Mouse (Mus musculus): ENCODE results near the gene Fxyd2. TPM values are rescaled to one million over a fixed set of nuclear protein-coding genes. Genes with fewer than 3 reads are reported as not detected.

The Fxyd2 gene
- total and polyA plus RNA-seq, 3 experiments, result 5.0 to 11.7 (median 5.2) TPM

DNA sequence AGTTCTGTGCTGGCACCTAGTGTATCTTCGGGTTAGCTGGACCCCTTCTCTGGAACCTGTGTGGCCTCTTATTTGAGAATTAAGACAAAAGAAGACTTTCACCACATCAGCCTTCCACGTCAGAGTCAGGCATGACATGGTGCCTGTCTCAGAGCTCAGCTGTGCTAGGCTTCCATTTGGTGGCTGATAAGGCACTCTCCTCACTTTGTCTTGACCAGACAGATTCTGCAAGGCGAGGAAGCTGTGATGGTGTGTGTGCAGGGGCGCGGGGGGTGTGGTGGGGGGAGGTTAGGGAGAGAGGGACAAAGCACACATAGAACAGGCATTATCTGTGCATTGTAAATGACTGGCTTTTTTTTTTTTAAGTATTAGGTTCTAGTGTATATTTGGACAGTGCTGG is 29.9 kb downstream of the Fxyd2 start:
- DNase-seq, result no peak

DNA sequence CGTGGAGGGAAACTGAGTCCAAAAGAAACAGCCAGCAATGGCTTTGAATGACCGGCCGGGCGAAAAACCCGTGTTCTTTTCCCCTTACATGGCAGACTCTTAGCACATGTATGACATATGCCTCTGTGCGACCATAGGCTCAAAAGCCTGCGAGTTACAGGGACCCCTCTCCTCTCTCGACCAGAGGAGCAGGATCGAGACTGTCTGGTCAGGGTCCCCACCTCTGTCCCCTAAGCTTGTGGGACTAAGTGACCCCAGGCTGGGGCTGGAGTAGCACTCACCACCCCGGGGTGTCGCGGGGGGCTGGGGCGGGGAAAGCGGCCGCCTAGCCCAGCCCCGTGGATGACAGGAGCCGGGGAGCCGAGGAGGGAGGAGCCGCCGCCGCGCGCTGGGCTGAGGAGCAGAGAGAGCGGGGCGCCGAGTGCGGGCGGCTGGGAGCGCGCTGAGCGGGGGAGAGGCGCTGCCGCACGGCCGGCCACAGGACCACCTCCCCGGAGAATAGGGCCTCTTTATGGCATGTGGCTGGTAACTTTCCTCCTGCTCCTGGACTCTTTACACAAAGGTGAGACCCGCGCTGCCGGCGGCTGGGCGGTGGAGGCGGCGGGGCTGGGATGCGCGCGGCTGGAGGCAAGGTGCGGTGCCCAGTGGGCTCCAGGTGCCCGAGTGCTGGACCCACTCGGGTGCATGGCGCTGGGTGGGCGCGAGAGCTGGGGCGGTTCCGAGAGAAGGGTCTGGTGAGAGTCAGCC is 30.7 kb downstream of the Fxyd2 start:
- DNase-seq, result no peak

DNA sequence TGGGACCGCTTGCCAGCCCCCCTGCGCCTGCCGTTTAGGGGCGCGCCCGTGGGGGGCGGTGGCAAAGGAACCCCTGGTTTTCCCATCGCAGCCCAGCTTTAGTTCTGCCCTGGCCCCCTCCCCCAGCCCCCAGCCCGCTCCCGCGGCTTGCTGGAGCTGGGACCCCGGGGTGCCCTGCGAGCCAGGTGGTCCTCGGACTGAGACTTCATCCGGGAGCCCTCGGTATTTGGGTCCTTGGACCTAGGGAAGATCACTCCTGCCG is 31.2 kb downstream of the Fxyd2 start:
- DNase-seq, result no peak

DNA sequence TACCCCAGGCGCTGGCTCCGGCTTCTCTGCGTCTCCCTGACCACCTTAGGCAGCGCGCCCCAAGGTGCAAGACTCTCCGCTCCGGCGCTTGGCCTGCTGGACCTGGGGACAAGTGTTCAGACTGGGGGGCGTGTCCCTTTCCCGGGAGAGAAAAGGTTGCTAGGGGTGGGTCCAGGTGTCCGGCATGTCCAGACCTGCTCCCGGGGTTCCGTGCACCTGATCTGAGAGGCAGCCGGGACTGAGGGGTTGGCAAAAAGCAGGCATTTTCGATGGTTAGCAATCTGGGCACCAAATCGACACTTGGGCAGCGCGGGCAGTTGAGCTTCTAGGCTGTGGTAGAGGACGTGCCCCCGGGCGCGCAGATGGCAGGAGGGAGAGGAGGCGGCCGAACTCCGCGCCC is 31.7 kb downstream of the Fxyd2 start:
- no peak for DNase-seq

DNA sequence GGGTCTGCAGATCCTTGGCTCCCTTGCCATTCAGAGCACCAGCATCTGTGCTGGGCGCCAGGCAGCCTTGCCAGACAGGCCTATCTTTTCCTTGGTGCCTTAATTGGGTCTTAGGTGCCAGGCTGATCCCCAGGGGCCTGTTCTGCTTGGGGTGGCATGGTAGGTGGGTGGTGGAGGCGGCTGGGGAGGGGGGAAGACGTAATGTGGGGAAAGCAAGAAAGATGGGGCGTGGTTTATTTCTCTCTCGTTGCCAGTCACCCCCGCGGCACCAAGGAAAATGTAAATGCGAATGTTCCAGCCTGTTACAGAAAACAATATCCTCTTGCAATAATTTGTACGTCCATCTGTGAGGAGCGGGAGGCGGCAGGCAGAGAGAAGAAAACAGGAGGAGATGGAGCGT is 33.2 kb downstream of the Fxyd2 start:
- DNase-seq, result no peak

DNA sequence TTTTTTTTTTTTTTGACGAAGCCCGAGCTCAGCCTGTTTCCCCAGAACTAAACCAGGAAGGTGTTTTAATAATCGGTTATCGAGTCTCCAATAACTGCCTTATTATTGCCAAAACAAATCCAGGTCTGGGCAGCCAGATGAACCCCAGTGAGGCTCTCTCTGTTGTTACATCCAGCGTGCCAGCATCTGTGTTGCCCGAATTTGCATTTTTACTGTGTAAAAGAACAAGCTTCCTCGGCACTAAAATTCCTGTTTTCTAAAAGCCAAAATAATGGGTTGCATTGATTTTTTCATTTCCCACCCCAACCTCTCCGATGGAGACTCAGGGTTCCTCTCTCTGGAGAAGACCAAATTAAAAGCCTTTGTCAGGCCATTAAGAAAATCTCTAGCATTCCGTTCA is 33.6 kb downstream of the Fxyd2 start:
- no peak for DNase-seq

DNA sequence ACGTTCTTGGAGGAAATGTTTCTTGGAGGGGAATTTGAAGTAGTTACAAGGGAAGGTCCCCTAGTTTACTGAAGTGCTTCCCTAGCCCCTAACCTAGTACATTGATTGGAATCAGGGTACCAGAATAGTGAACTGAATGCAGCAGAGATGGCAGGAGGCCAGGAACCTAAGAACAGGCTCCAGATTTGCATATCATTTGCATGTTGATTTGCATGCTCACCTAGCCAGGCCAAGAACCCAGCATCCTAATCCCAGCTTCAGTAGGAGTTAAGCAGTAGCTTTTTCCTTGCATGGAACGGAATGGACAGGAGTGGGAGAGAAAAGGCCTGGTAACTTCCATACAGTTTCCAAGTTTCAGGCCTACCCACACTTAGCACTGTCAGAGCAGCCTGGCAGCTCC is 34.7 kb downstream of the Fxyd2 start:
- no peak for DNase-seq

DNA sequence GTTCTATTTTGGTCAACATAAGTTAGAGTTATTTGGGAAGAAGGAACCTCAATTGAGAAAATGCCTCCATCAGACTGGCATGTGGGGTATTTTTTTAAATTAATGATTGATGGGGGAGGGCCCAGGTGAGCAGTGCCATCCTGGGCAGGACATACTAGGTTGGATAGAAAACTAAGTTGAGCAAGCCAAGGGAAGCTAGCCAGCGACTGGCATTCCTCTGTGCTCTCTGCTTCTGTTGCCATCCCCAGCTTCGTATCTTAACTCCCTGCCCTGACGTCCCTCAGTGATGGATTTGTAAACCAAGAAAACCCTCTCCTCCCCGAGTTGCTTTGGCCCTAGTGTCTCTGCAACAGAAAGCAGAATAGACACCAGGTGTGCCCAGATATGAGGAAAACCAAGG is 39.6 kb downstream of the Fxyd2 start:
- DNase-seq, result no peak

DNA sequence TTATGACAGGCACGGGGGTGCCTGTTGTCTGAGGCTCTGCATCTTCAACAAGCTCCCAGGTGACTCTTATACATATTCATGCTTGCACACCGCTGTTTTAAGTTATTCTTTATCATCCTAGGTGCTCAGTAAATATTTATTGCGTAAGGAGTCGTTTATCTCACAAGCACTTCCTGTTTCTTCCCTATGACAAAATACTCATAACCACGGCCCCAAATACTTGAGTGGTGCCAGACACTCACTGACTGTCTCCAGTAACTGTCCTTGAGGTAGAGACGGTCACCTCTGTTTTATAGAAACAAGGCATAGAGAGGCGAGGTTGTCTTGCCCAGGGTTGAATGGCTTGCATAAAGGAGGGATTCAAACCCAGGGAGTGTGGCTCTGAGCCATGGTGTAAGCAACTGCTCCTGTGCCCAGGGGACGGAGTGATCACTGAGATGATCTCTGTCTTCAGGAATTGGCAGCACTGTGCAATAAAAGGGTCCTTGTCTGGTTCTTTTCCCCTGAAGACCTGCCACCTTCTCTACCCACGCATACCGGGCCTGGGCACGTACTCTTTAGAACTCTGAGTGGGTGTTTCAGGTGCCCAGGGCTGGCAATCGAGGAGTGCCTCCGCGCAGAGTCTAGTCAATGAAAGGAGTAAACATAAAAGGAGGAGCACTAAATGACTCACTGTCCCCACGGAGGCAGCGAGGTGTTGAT is 40.8 kb downstream of the Fxyd2 start:
- no peak for DNase-seq

DNA sequence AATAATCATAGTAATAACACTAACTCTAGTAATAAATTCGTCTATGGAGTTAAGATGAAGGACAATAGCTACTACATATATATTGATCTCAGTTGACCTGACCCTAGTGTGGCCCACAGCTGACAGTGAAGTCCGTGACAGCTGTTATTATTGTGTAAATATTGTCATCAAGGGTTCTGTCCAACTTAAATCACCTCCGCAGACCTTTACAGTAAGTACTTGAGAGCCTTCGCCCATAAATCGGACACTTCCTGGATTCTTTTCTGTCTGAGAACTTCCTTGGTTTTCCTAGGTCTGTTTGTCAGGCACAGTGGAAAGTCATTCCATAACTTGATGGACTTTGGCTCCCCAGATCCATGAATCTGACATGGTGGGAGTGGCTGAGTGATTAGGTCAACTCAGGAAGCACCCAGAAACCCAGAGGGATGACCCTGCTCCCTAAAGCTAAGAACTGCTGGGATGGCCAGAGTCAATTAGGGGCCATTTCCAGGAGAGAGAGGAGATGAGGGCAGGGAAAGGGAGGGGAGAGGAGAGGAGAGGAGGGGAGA is 44.9 kb downstream of the Fxyd2 start:
- no peak for DNase-seq

DNA sequence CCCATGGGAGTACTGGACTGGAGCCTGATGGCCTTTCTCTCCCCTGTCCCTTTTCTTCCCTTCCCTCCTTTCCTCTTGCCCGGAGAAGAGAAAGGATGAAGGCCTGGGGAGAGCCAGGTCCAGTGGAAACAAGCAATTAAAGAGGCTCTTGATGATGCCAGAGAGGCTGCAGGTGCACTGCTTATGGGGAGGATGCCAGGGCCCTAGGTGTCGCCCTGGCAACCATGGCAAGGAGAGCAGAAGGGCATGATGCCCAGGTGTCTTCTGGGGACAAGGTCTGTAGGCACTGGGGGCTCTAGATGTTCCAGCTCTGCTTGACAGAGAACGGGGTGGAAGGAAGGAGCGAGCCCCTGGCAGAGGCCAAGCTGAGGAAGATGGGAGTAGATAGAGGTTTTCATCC is 50.2 kb downstream of the Fxyd2 start:
- DNase-seq, result no peak

DNA sequence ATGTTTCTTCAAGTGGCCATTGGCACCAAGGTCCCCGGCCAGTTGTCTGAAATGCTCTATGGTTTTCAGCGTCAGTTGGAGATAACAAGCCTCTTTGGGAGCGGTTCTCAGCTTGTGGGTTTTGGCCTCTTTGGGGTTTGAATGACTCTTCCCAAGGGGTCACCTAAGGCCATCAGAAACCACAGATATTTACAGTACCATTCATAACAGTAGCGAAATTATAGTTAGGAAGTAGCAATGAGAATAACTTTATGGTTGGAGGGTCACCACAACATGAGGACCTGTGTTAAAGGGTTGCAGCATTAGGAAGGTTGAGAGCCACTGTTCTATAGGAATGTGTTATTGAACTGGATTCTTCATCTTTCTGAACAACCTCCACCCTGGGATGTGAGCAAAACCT is 51.9 kb downstream of the Fxyd2 start:
- no peak for DNase-seq

DNA sequence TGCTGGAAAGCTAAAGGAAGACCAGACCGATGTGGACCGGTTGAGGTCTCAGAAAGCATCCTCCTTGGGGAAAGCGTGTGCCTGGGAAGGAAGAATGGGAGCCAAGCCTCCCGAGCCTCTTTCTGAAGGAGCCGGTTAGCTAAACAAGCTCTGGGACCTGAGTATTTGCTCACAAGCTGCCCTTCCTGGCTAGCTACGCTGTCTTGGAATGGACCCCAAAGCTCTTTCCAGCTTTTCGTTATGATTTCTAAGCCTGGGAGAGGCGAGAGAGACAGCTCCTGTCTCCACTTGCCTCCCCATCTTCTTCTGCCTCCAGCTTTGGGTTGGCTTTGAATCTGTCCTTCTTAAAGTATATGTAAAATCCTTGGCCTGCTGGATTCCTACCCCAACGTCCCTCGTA is 54.6 kb downstream of the Fxyd2 start:
- DNase-seq, result no peak

DNA sequence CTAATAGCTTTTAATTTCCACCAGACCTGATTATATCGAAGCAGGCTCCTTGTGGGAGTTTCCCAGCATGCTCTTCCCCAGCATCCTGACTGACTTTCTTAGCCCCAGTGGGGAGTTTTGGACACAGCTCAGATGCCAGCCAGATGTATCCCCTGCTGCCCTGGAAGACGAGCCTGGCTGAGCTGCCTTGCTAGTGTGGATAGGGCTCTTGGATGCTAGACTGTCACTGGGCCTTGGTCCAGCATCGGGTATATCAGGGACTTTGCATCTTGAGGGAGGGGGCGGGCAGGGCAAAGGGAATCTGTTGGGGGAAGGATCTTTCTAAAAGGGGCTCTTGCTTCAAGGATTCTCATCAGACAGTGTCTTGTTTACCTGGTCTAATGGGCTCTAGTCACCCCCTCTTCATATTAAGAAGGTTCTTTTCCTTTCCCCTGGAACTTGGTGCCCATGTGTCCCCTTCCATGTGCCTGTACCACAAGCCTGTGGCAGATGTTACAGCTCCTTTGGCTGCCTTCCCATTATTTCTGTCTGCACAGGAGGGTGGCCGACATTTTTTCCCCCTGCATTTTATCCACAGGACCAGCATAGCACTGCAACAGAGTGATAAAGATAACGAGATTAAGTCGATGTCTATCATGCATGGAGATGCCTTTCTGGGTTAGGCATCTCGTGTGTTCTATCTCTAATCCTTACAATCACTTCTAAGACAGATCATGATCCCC is 55.6 kb downstream of the Fxyd2 start:
- no peak for DNase-seq

DNA sequence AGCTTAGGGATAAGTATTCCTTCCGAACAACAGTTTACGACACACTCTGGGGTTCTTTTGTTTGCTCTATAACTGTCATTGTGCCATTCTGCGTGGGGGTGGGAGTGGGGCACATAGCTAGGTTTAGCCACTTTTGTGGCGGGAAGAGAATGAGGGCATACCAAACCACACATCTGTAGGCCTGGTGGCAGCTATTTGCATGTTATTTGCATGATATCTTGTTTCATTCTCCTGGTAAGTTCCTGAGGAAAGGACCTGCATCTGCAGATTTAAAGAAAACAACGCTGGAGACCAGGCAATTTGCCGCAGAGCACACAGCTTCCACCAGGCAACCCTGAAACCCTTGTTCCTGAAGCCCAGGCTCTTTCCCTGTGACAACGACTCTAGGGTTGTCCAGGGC is 57.7 kb downstream of the Fxyd2 start:
- no peak for DNase-seq

DNA sequence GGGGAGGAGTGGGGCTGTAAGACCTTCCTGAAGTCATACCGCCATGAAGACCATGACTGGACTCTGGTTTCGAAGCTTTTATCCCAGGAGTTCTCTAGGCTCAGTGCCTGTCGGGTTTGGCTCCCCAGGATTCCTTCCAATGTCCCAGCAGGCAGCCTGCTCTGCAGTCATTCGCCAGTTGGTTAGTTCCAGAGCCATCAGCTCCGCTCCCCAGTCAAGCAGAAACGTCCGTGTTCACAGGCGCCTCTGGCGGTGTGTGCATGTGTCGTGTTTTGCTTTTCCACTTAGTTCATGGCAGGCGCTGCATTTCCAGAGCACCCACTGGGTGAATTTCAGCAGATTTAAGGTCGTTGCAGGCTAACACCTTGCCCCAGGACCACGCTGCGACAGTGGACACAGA is 58.9 kb downstream of the Fxyd2 start:
- no peak for DNase-seq

Other genes starting within 250 kb of the Fxyd2 start
- gene BC049352, start 217.7 kb upstream of the Fxyd2 start, total RNA-seq (2021), result 1 to 10 TPM in 1 of 2 experiments, not detected in 1; 1.1 TPM
- gene BC049352, start 217.7 kb upstream of the Fxyd2 start, polyA plus RNA-seq (2012; rRNA removed), result 0.16 and 0.23 TPM in 2 replicates
- gene Tmprss4, start 195.6 kb upstream of the Fxyd2 start, total RNA-seq (2021), result not detected
- gene Tmprss4, start 195.6 kb upstream of the Fxyd2 start, polyA plus RNA-seq (2012; rRNA removed), result not detected in 2 replicates
- gene Il10ra, start 130.5 kb upstream of the Fxyd2 start, total RNA-seq (2021), result 1 to 10 TPM; 2.3 to 3.7 TPM
- gene Il10ra, start 130.5 kb upstream of the Fxyd2 start, polyA plus RNA-seq (2012; rRNA removed), result 3.1 and 3.6 TPM in 2 replicates
- under 1 TPM; 0.26 to 0.73 TPM for gene Tmprss13, start 80.6 kb upstream of the Fxyd2 start, total RNA-seq (2021)
- 0.15 and 0.31 TPM in 2 replicates for gene Tmprss13, start 80.6 kb upstream of the Fxyd2 start, polyA plus RNA-seq (2012; rRNA removed)
- 100 to 1,000 TPM; 201 to 299 TPM for gene Fxyd6, start 29.5 kb upstream of the Fxyd2 start, total RNA-seq (2021)
- gene Fxyd6, start 29.5 kb upstream of the Fxyd2 start, polyA plus RNA-seq (2012; rRNA removed), result 191 and 211 TPM in 2 replicates
- gene Dscaml1, start 27.0 kb downstream of the Fxyd2 start, total RNA-seq (2021), result 1 to 10 TPM in 1 of 2 experiments, under 1 TPM in 1; 0.55 to 1.3 TPM
- gene Dscaml1, start 27.0 kb downstream of the Fxyd2 start, polyA plus RNA-seq (2012; rRNA removed), result 2.9 and 4.1 TPM in 2 replicates

Data from adrenal gland, adult 2 months (tissue).